Mouse (Mus musculus) E14TG2a.4 (cell line): ENCODE results near the gene Gphn.

Experiments used
- H3K27me3 ChIP-seq: 2 replicates; pipeline ENCODE4 v1.6.1; 2014; ENCODE audit warnings: low read length, control low read depth; ENCODE audit not compliant: insufficient read depth
- H3K36me3 ChIP-seq: 2 replicates; pipeline ENCODE4 v1.6.1; 2014; ENCODE audit warnings: low read length, control low read depth; ENCODE audit not compliant: insufficient read depth
- H3K4me1 ChIP-seq: replicated peaks from 2 replicates; pipeline ENCODE4 v1.6.1; 2014; ENCODE audit warnings: low read depth, low read length, control low read depth
- H3K4me3 ChIP-seq: replicated peaks from 2 replicates; pipeline ENCODE4 v1.5.1; 2014; ENCODE audit warnings: mild to moderate bottlenecking, low read length
- H3K9me3 ChIP-seq: 2 replicates; pipeline ENCODE4 v1.6.1; 2014; ENCODE audit warnings: low read length, control low read depth
- CTCF ChIP-seq: conservative IDR thresholded peaks from 2 replicates; pipeline ENCODE4 v1.5.1; 2014; ENCODE audit warnings: low read length
- NANOG ChIP-seq: IDR thresholded peaks from 2 replicates; pipeline ENCODE4 v1.6.1; 2014; ENCODE audit warnings: borderline replicate concordance, low read length, mixed read lengths
- POU5F1 ChIP-seq: IDR thresholded peaks from 2 replicates; pipeline ENCODE4 v1.6.1; 2014; ENCODE audit warnings: low read length, borderline replicate concordance

The Gphn gene

DNA sequence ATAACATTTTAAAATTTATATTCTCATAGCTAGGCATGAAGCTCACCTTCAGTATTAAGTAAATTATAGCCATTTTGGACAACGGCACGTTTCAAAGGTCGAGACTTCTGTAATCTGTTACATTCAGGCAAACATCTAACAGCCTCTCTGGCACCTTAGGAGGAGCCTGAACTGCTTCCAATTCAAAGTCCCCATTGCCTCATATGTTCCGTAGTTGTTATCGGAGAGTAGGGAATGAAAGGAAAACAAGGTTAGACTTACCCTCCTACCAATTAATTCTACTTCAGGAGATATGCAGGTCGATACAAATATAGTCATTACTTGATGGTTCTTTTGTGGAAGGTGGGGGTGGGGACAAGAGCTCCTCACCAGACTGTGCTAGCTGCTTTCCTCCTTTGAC, 10.7 kb upstream of the Gphn start:
- no peak overlapping the region for H3K4me3 ChIP-seq
- H3K36me3 ChIP-seq: no peaks in the 10 kb centered on the region
- peaks cover 3% of the 10 kb centered on the region; the same call in 1 of the 2 replicates for H3K4me1 ChIP-seq
- no peaks in the 10 kb centered on the region for H3K27me3 ChIP-seq
- H3K9me3 ChIP-seq: no peaks in the 10 kb centered on the region
- TF ChIP-seq NANOG (no peak), POU5F1 (no peak)

DNA sequence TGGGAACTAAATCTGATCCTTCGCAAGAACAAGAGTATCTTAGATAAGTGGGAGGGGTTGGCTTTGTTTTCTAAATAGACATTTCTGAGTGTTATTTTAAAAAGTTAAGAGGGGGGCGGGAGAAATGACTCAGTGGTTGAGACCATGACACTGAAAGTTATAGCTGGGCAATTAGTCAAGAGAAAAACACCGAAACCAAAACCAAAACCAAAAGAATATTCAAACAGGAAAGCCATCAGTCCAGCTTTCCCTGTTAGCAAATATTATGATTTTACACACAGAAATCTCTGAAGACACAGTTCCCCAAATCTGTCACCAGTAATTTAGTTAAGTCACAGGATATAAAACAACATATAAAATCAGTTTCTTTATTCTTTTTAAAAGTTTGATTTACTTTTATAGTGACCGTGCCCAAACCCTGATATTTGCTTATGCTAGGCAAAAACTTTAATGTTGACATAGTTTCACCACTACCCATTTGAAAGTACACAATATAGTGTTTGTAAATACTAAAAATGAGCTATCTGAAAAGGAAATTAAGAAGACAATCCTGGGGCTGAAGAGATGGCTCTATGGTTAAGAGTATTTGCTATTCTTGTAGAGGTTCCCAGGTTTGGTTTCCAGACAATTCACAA, 6.9 kb upstream of the Gphn start:
- no peaks in the 10 kb centered on the region for H3K9me3 ChIP-seq
- TF ChIP-seq POU5F1: no peak
- no peak for TF ChIP-seq NANOG
- no peak for TF ChIP-seq CTCF

GRCm38 (mm10) chr12:78226519-78226875, 318 bp downstream of the Gphn start:
- Histone ChIP-seq H3K4me3 (peak overlapping the region; percentile 99), H3K27me3 (peaks cover 15% of the 10 kb centered on the region), H3K4me1 (peaks cover 13% of the 10 kb centered on the region), H3K9me3 (no peaks in the 10 kb centered on the region), H3K36me3 (no peaks in the 10 kb centered on the region)
- no peak for TF ChIP-seq POU5F1
- TF ChIP-seq NANOG: no peak
- no peak for TF ChIP-seq CTCF

More for the DNA sequence above, 6.9 kb upstream of the Gphn start:
- Histone ChIP-seq H3K27me3 (no peaks in the 10 kb centered on the region), H3K4me1 (peaks cover 3% of the 10 kb centered on the region; the same call in 1 of the 2 replicates), H3K4me3 (no peak overlapping the region), H3K36me3 (no peaks in the 10 kb centered on the region)

DNA sequence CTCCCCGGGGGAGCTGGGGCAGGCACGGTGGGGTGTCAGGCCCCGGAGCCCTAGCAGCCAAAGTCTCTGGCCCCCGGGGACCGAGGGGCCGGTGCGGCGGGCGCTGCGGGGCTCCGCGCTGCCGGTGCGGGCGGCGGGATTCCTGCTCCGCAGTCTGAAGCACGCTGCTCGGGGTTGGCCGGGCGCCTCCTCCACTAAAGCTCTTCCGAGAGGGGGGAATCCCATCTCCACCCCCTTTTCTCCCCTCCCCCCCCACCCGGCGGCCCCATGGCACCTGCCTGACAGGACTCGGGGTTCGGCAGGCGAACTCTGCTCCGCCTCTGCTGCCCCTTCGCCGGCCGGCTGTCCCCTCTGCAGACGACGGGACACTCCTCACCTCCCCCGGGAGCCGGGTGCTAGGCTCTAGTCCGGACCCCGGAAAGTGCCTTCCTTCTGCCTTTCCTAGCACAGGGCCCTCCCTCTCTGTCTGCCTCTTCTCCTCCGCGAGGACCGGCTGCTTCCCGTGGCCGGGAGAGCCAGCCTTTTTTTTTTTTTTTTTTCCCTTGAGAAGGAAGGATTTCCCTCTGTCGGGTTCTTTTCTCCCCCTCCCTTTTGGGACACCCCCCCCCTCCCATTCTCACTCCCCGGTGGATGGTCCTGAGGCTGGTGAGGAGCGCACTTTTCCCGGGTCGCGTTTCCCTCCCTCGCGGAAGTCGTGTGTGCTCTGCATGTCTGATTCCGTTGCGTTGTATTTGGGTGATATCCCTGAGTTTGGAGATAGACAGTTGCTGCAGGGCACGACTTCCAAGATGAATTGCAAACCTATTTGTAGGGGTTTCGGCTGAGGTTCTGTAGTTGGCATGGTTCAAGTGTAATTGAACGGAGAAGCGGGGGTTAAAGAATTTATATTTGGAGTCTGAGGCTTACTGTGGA, 1.1 kb downstream of the Gphn start:
- H3K4me3 ChIP-seq: peak overlapping the region; percentile 99
- TF ChIP-seq POU5F1: no peak
- no peak for TF ChIP-seq CTCF
- no peak for TF ChIP-seq NANOG
- H3K9me3 ChIP-seq: no peaks in the 10 kb centered on the region
- H3K36me3 ChIP-seq: no peaks in the 10 kb centered on the region
- H3K27me3 ChIP-seq: peaks cover 15% of the 10 kb centered on the region
- peaks cover 13% of the 10 kb centered on the region for H3K4me1 ChIP-seq

GRCm38 (mm10) chr12:78228139-78228538, 2.0 kb downstream of the Gphn start:
- no peaks in the 10 kb centered on the region for H3K36me3 ChIP-seq
- H3K27me3 ChIP-seq: peaks cover 15% of the 10 kb centered on the region
- H3K9me3 ChIP-seq: no peaks in the 10 kb centered on the region
- TF ChIP-seq CTCF: no peak
- no peak for TF ChIP-seq POU5F1
- no peak for TF ChIP-seq NANOG
- H3K4me1 ChIP-seq: peaks cover 13% of the 10 kb centered on the region
- no peak overlapping the region for H3K4me3 ChIP-seq

- Histone ChIP-seq H3K9me3 (no peaks in the 10 kb centered on the region), H3K27me3 (peaks cover 13% of the 10 kb centered on the region), H3K4me3 (no peak overlapping the region), H3K36me3 (no peaks in the 10 kb centered on the region), H3K4me1 (peaks cover 7% of the 10 kb centered on the region)
- TF ChIP-seq POU5F1: no peak
- no peak for TF ChIP-seq NANOG
- no peak for TF ChIP-seq CTCF
Observed at GRCm38 (mm10) chr12:78232560-78232959, 6.4 kb downstream of the Gphn start.

- no peak for TF ChIP-seq NANOG
- TF ChIP-seq POU5F1: no peak
- no peak for TF ChIP-seq CTCF
- no peaks in the 10 kb centered on the region for H3K36me3 ChIP-seq
- H3K9me3 ChIP-seq: no peaks in the 10 kb centered on the region
- H3K4me1 ChIP-seq: no peaks in the 10 kb centered on the region
- H3K4me3 ChIP-seq: no peak overlapping the region
- no peaks in the 10 kb centered on the region for H3K27me3 ChIP-seq
Observed at GRCm38 (mm10) chr12:78248366-78248765, 22.2 kb downstream of the Gphn start.

GRCm38 (mm10) chr12:78249151-78249550, 23.0 kb downstream of the Gphn start:
- H3K4me1 ChIP-seq: no peaks in the 10 kb centered on the region
- no peak for TF ChIP-seq POU5F1
- TF ChIP-seq NANOG: no peak
- no peak for TF ChIP-seq CTCF
- H3K4me3 ChIP-seq: no peak overlapping the region
- no peaks in the 10 kb centered on the region for H3K27me3 ChIP-seq
- H3K36me3 ChIP-seq: no peaks in the 10 kb centered on the region
- H3K9me3 ChIP-seq: no peaks in the 10 kb centered on the region

GRCm38 (mm10) chr12:78277386-78277785, 51.2 kb downstream of the Gphn start:
- Histone ChIP-seq H3K27me3 (no peaks in the 10 kb centered on the region), H3K36me3 (no peaks in the 10 kb centered on the region), H3K4me3 (no peak overlapping the region), H3K9me3 (no peaks in the 10 kb centered on the region), H3K4me1 (no peaks in the 10 kb centered on the region)
- TF ChIP-seq NANOG: no peak
- no peak for TF ChIP-seq POU5F1
- TF ChIP-seq CTCF: no peak
